Mouse (Mus musculus) forebrain, embryonic 10.5 days (tissue): Measurements from ENCODE around the gene 2510009E07Rik. TPM values are rescaled to one million over a fixed set of nuclear protein-coding genes. Genes with fewer than 3 reads are reported as not detected.
A peak's percentile ranks its signal among the peaks of the same experiment; 100 is the strongest.

Source experiments
- DNase-seq: peaks from one replicate; pipeline ENCODE4 v3.0.0-alpha.2; 2017; ENCODE audit warnings: low spot score; ENCODE audit errors: extremely low spot score
- H3K27ac ChIP-seq: fragments of 300-500 bp; sonication (generic); 2 replicates; pipeline ENCODE4 v1.5.1; 2016; ENCODE audit warnings: mild to moderate bottlenecking
- H3K27me3 ChIP-seq: fragments of 300-500 bp; sonication (generic); 2 replicates; pipeline ENCODE4 v1.6.1; 2016; ENCODE audit warnings: mild to moderate bottlenecking; ENCODE audit not compliant: poor library complexity, severe bottlenecking
- H3K36me3 ChIP-seq: fragments of 300-500 bp; sonication (generic); replicated peaks from 2 replicates; pipeline ENCODE4 v1.6.1; 2016; ENCODE audit warnings: mild to moderate bottlenecking, moderate library complexity
- H3K4me1 ChIP-seq: fragments of 300-500 bp; sonication (generic); 2 replicates; pipeline ENCODE4 v1.6.1; 2016
- H3K4me3 ChIP-seq: fragments of 300-500 bp; sonication (generic); 2 replicates; pipeline ENCODE4 v1.5.1; 2016; ENCODE audit warnings: mild to moderate bottlenecking, moderate library complexity
- H3K9me3 ChIP-seq: fragments of 300-500 bp; sonication (generic); 2 replicates; pipeline ENCODE4 v1.6.1; 2016; ENCODE audit warnings: mild to moderate bottlenecking, moderate library complexity
- WGBS: fragments of 180-500 bp; shearing (Covaris S2); methylation state at CpG from one replicate; pipeline ENCODE4 v1.1.7; 2016; 5-methylcytosine and 5-hydroxymethylcytosine counted together
- polyA plus RNA-seq: library from polyadenylated mRNA; unstranded; fragments of >200 nt; fragmentation: Nextera tagmentation; extraction: Ambion mirVana; gene quantifications from 2 replicates; pipeline ENCODE4 v1.2.1, GENCODE M21; 2016

2510009E07Rik gene
- polyA plus RNA-seq, 1 experiment from 2014 or later = 31.9 TPM

DNA sequence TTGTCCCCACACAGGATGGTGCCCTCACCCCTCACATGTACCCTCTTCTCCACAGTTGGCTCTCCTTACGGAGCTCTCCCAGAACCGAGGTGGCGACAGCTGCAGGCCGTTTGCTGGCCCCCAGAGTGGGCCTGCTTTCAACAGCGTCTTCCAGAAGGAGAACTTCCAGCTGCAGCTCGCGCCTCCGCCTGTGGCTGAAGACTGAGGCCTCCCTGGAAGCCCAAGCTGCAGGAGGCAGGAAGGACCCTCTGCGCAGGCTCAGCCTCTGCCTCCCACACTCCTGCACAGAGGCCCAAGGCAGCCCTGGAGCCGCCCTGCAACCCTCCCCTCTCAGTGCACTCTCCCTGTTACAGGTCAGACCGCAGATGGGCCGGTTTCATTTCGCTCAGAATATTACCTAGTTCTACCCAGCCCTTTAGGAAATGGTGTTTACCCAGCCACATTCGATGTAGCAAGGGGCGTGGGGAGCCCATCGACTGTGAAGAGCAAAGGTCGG lies 50.4 kb downstream of the 2510009E07Rik start:
- Histone ChIP-seq H3K36me3 (peaks cover 18% of the 10 kb centered on the region), H3K4me1 (peaks cover 11% of the 10 kb centered on the region), H3K4me3 (no peak overlapping the region), H3K27me3 (no peaks in the 10 kb centered on the region), H3K9me3 (no peaks in the 10 kb centered on the region), H3K27ac (peak overlapping the region; percentile 72)
- 55% methylated on average over 17 of the region's 17 CpGs for WGBS
- no peak for DNase-seq

DNA sequence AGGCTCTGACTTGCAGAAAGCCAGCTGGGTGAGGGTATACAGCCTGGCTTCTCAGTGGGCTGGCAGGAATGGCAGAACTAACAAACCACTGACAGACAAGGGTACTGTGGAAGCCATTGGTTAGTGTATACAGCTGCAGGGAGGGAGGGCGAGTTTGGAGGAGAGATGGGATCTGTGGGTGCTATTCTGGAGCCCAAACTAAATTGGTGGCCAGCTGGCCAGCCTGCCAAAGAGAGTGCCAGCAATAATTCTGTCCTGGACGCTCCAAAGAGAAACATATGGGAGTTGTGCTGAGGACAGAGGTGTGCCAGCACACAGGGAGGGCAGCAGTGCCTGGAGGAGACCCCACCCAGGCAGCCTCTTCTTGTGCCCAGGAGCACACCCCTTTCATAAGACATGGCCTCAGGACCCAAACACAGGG lies 50.8 kb downstream of the 2510009E07Rik start:
- Histone ChIP-seq H3K27me3 (no peaks in the 10 kb centered on the region), H3K9me3 (no peaks in the 10 kb centered on the region), H3K4me3 (no peak overlapping the region), H3K4me1 (peaks cover 11% of the 10 kb centered on the region), H3K36me3 (peaks cover 18% of the 10 kb centered on the region), H3K27ac (peak overlapping the region; percentile 72)
- DNase-seq = no peak
- 88% methylated on average over 2 of the region's 2 CpGs for whole genome bisulfite sequencing

DNA sequence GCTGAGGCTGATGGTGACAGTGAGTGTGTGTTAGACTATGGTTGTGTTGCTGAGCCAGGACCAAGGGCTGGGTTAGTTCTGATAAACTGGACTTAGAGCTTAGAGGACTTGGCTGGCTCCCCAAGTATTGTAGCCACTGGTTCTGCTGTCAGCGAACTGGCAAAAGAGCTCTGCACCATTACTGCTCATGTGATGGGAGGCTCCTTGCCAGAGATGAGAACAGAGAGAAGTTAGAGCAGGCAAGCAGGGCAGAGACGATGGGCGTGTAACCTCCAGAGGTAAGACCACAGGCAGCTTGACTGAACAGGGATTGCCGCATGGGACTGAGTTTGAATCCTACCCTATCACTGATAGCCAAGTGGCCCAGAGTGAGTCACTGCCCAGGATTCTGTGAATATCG lies 51.6 kb downstream of the 2510009E07Rik start:
- 0 out of 2 replicates have a peak overlapping the region, but pooled peaks have one; percentile 72 for H3K27ac ChIP-seq
- 95% methylated on average over 5 of the region's 5 CpGs for WGBS
- peaks cover 14% of the 10 kb centered on the region for H3K36me3 ChIP-seq
- no peaks in the 10 kb centered on the region for H3K27me3 ChIP-seq
- no peaks in the 10 kb centered on the region for H3K9me3 ChIP-seq
- no peak overlapping the region for H3K4me3 ChIP-seq
- H3K4me1 ChIP-seq = peaks cover 11% of the 10 kb centered on the region
- DNase-seq = no peak

DNA sequence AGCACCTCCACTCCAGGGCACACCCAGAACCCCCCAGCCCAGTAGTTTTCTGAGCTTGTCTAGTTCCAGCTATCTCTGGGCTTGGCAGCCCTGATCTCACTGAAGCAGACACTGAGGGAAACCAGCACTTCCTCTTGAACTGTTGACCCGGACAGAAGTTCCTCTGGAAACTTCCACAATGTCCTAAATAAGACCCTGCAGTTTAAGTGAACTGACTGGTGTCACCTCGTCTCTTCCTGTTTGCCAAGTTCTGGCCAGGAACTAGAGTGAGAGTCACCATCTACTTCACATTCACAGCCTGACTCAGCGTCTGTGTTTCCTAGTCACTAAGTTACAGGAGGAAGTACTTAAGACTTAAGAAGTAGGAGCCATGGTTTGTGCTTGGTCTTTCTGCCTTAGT lies 52.5 kb downstream of the 2510009E07Rik start:
- no peak overlapping the region for H3K4me3 ChIP-seq
- H3K9me3 ChIP-seq = no peaks in the 10 kb centered on the region
- H3K27ac ChIP-seq = peak overlapping the region; percentile 44; the same call in 1 of the 2 replicates
- DNase-seq = no peak
- no peaks in the 10 kb centered on the region for H3K27me3 ChIP-seq
- peaks cover 13% of the 10 kb centered on the region; the same call in 1 of the 2 replicates for H3K36me3 ChIP-seq
- peaks cover 11% of the 10 kb centered on the region for H3K4me1 ChIP-seq
- 83% methylated on average over 3 of the region's 3 CpGs for WGBS

DNA sequence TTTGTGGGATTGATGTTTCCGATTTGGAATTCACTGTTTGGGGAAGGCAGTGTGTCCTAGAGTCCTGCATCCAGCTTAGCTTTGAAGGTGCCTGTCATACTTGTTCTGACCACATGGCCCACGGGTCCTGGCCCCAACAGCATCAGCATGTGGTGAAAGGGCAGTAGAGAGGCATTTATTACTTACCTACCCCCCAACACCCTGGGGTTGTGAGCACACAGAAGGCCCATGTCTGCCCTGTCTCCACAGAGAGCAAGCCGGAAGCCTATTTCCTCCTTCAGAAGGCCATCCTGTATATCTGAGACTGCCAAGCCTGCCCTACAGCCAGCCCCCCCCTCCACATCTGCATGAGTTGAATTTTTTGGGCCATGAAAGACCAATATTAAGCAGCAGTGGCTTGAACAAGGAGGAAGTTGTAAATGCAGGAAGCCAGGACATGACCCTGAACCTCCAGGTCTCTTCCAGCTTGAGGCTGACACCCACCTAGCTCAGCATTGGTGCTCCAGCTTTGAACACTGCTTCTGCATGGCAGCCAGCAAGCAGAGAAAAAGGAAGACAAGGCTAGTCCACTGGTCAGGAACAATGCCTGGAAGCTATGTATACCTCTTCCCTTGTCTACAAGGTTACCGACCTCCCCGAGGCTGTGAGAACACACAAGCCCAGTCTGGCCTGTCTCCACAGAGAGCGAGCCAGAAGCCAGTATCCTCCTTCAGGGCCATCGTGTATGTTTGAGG lies 53.5 kb downstream of the 2510009E07Rik start:
- WGBS = 84% methylated on average over 7 of the region's 7 CpGs
- Histone ChIP-seq H3K4me1 (peaks cover 11% of the 10 kb centered on the region), H3K4me3 (no peak overlapping the region)

DNA sequence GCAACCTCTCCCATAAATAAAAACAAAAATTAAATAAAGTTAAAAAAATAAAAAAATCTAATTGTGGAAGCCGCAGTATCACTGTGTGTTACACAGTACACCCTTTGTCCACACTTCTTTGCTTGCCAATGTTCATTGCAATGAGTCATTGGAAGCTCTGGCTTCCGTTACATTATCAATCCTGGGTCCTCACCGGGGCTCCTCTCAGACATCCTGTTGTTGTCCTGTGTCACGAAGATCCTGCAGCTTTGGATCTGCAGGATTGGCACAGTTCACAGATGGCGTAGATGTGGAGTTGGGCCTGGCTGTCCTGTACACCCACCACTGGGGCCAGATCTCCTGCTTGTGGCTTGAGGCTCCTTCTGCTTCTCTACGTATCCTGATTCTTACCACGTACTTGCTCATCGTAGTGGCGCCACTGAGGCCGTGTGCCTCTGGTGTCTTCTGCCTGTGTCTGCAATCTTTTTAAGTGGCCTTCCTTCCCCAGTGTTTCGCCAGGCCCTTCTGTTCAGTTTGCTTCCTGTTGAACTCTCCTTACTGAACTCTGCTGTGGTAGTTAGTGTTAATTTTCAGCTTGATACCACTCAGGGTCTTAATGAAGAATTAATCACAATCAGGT lies 57.2 kb downstream of the 2510009E07Rik start:
- no peak for DNase-seq
- H3K4me1 ChIP-seq = no peaks in the 10 kb centered on the region
- no peak overlapping the region for H3K4me3 ChIP-seq
- H3K27me3 ChIP-seq = no peaks in the 10 kb centered on the region
- no peaks in the 10 kb centered on the region for H3K9me3 ChIP-seq
- H3K27ac ChIP-seq = no peak overlapping the region
- 91% methylated on average over 11 of the region's 11 CpGs for WGBS
- H3K36me3 ChIP-seq = 0 out of 2 replicates have a peak, but pooled peaks cover 2% of the 10 kb centered on the region

More for the DNA sequence above, 53.5 kb downstream of the 2510009E07Rik start:
- Histone ChIP-seq H3K36me3 (peaks cover 13% of the 10 kb centered on the region; the same call in 1 of the 2 replicates), H3K27me3 (no peaks in the 10 kb centered on the region), H3K27ac (0 out of 2 replicates have a peak overlapping the region, but pooled peaks have one; percentile 44), H3K9me3 (no peaks in the 10 kb centered on the region)
- DNase-seq = no peak

DNA sequence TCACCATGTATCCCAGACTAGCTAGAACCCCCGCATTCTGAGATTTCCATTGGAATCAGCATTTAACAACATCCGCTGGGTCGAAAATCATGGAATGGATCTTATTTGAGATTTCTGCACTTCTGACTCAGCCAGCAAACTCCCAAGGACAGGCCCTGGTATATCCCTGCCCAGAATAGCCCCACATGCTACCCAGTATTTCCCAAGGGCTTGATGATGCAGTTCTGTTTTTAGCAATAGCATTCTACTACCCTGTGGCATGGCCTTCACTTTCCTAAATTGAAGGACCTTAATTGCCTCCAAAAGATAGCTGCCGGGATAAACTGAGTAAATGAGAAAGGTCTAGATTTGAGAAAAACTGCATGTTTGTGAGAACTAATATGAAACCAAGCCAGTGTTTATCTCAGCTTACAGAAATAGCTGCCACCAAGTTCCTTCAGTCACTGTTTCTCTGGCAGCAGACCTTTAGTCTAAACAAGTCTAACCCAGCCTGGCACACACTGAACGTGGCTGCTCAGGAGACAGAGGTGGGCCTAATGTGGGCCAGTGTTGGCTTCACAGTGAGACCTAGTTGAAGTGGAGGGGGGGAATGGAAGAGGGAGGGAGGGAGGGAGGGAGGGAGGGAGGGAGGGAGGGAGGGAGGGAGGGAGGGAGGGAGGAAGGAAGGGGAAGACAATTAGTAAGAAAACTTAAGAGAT lies 58.2 kb downstream of the 2510009E07Rik start:
- no peak for DNase-seq
- H3K27me3 ChIP-seq = no peaks in the 10 kb centered on the region
- no peaks in the 10 kb centered on the region for H3K36me3 ChIP-seq
- no peak overlapping the region for H3K27ac ChIP-seq
- H3K4me1 ChIP-seq = no peaks in the 10 kb centered on the region
- H3K4me3 ChIP-seq = no peak overlapping the region
- 92% methylated on average over 5 of the region's 5 CpGs for WGBS
- no peaks in the 10 kb centered on the region for H3K9me3 ChIP-seq

DNA sequence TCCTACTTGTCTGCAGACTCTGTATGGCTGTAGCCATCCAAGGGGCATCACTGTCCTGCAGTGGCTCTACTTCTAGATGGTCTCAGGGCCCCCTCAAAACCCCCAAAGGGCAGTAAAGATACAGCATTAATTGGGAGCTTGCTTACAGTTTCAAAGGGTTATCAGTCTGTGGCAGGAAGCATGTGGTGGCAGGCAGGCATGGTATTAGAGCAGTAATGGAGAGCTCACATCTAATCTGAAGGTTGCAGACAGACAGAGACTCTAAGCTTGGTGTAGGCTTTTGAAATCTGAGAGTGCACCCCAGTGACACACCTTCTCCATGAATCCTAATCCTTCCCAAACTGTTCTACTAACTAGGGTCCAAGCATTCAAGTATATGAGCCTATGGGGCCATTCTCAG lies 60.0 kb downstream of the 2510009E07Rik start:
- no peaks in the 10 kb centered on the region for H3K36me3 ChIP-seq
- H3K9me3 ChIP-seq = no peaks in the 10 kb centered on the region
- H3K27me3 ChIP-seq = no peaks in the 10 kb centered on the region
- DNase-seq = no peak
- no peak overlapping the region for H3K27ac ChIP-seq
- no peaks in the 10 kb centered on the region for H3K4me1 ChIP-seq
- no peak overlapping the region for H3K4me3 ChIP-seq

DNA sequence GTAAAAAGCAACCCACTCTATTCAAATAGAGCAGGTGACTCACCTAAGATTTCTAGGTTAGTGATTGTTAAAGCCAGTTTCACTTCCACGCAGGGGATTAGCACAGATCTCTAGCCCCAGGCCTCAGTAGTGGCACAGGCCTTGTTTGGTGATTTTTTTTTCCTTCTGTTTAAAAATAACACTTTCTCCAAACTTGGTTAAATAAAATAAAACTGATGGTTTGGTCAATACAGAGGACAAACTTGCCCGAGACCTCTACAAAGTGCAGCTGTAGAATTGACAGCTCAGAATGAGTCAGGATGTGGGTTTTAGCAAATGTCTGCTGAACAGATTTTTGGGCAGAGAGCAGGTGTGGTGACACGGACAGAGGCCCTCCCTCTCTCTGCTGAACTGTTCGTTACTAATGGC lies 62.6 kb downstream of the 2510009E07Rik start:
- WGBS = 85% methylated on average over 4 of the region's 4 CpGs
- H3K36me3 ChIP-seq = no peaks in the 10 kb centered on the region
- H3K27ac ChIP-seq = no peak overlapping the region
- H3K4me1 ChIP-seq = peaks cover 15% of the 10 kb centered on the region
- no peak for DNase-seq
- no peak overlapping the region for H3K4me3 ChIP-seq
- no peaks in the 10 kb centered on the region for H3K27me3 ChIP-seq
- no peaks in the 10 kb centered on the region for H3K9me3 ChIP-seq

DNA sequence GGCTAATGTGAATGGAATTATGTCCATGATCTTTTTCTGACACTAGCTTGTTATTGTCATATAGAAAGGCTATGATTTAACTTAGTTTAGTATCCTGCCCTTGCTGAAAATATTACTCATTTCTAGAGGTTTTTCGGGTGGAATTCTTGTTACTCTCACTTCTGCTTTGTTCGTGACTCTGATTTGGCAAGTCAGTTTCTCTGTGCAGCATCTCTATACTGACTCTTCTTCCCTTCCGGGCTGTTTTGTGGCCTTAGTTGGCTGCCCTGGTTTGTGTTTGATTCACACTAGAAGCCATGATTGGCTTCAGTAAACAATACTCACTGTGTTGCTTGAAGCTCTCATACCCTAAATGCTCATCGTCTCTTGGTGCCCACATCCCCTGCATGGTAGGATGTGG lies 63.9 kb downstream of the 2510009E07Rik start:
- Histone ChIP-seq H3K4me3 (no peak overlapping the region), H3K27me3 (no peaks in the 10 kb centered on the region), H3K4me1 (peaks cover 26% of the 10 kb centered on the region), H3K9me3 (no peaks in the 10 kb centered on the region), H3K36me3 (no peaks in the 10 kb centered on the region), H3K27ac (no peak overlapping the region)
- DNase-seq = no peak
- 93% methylated on average over 4 of the region's 4 CpGs for WGBS

DNA sequence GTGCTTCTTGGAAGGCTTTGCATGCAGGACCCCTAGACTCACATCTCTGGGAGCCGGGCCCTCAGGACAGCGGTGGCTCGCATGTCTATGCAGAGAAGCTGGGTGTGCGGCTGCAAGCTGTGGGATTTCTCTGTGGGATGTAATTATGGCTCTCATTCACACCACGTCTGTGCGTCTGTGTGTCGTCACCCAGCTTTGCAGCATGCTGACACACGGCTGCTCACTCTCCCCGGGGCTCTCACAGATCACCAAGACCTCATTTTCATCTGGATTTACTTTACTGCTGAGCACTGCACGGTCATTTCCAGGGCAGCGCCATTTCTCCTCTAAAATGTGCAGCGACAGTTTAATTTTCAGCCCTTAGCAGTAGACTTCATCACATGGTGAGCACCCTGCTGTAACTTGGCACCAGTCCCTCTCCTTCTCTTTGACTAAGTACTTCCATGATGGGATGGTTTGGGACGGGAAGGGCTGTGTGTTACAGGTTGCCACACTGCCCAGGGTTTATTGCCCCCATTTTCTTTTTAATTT lies 66.3 kb downstream of the 2510009E07Rik start:
- H3K4me1 ChIP-seq = peaks cover 27% of the 10 kb centered on the region
- H3K27ac ChIP-seq = peak overlapping the region; percentile 45; the same call in 1 of the 2 replicates
- WGBS = 74% methylated on average over 13 of the region's 13 CpGs
- no peak for DNase-seq
- no peak overlapping the region for H3K4me3 ChIP-seq
- no peaks in the 10 kb centered on the region for H3K36me3 ChIP-seq
- H3K9me3 ChIP-seq = no peaks in the 10 kb centered on the region
- H3K27me3 ChIP-seq = no peaks in the 10 kb centered on the region

DNA sequence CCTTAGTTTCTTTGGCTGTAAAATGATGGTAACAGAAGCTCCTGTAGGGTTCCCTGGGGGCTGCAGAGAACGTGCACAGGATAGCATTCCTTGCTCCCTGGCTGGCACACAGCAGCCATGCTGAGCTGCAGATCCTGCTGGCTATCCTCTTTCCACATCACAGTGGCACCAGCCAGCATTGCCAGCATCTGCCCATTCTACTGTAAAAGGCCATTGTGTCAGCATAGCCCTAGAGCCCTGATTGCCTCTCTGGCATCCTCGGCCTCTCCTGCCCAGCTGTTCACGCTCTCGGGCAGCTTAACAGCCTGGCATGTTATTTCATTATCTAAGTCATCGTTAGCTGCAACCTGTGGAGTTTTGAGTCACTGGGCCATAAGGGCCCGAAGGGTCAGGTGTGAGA lies 67.2 kb downstream of the 2510009E07Rik start:
- WGBS = 70% methylated on average over 6 of the region's 6 CpGs

More for the DNA sequence above, 67.2 kb downstream of the 2510009E07Rik start:
- peak overlapping the region; percentile 45 for H3K27ac ChIP-seq
- H3K4me3 ChIP-seq = no peak overlapping the region
- H3K4me1 ChIP-seq = peaks cover 27% of the 10 kb centered on the region
- peak; percentile 13 for DNase-seq
- H3K27me3 ChIP-seq = no peaks in the 10 kb centered on the region
- no peaks in the 10 kb centered on the region for H3K9me3 ChIP-seq
- H3K36me3 ChIP-seq = no peaks in the 10 kb centered on the region
